Mouse (Mus musculus): ENCODE measurements around the gene Hrg.
"Not testable (repeated sequence)": the region's sequence is repeated elsewhere in the genome, so short reads cannot be mapped to it uniquely, and the experiment has no call there.

The Hrg gene

GRCm38 (mm10) chr16:22962256-22962655 lies 11.4 kb downstream of the Hrg start:
- DNase-seq, result no peak

DNA sequence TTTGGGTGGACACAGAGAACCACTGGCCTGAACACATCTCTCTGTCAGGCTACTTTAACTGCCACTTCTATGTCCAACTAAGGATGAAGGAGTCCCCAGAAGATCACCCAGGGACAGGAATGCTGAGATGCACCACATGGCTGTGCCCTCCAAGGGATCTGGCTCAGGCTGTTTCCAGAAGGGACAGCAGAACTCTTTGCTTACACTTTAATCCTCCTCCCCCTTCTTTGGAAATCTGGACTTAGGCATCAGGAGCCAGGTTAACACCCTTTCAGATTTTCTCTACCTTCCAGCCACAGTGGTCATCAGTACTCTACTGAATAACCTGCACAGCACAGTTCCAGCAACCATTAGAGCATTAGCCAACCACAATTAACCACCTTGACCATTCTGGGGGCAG lies 12.4 kb downstream of the Hrg start:
- no peak for DNase-seq

DNA sequence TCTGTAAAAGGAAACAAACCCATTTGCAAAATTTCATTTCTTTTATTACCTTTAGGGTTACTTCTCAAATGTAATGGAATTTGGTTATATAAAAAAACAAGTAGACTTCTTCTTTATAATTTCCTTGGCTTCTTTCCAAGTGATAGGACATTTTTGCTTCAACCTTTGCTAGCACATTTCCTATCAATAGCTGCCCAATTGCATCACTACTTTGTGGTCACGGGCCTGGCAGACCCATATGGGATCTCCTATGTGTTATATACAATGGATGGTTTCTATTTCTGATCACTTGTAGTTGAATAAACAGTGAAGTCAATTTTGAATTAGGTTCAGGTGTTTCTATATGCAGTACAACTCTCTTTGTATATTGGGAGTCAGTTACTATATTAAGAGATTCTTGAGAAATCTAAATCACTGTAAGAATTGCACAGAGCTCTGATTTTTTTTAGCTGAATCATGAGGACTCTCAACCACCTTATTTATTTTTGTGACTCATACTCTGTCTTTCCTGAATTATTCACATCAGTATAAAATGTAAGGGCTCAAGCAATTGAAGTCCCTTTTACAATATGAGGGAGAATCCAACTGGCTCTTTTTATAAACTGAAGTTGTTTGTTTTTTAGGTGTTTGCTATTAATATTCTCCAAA lies 16.6 kb downstream of the Hrg start:
- DNase-seq, result no peak

DNA sequence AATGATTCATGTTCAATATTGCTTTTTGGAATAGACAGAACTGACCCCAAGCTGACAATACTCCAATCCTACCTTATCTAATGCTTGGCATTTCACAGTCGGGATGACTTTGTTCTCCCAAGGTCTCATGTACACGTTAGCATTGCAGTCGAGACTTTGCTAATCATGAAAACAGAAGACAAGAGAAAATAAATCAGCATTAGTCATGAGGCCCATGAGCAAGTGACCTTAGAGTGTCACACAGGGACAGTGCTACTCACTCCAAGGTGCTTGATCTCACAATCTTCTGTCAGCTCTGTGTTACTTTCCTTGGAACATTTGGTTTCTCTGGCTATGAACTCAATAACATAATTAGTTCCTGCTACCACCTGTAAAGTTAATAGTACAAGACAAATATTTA lies 46.1 kb downstream of the Hrg start:
- not testable (repeated sequence) for DNase-seq
